Mouse (Mus musculus): ENCODE measurements at regions not wholly inside any gene's neighbourhood (a gene's known extent, or its start where the extent isn't known, plus 50 kb on each side); places are given as distances from the start of the nearest gene placed in this dataset.

- DNase-seq = no peak
These were observed 52.0 kb upstream of the Peli2 start for GRCm38 (mm10) chr14:48068641-48069040.

All from retina, postnatal 1 day (tissue).